Mouse (Mus musculus) liver (tissue): ENCODE results near the gene Gm28047.
A peak's percentile ranks its signal among the peaks of the same experiment; 100 is the strongest.

Experiments
- DNase-seq: peaks from one replicate; pipeline ENCODE4 v3.0.0-alpha.2; 2020; ENCODE audit warnings: mixed read lengths

The Gm28047 gene

DNA sequence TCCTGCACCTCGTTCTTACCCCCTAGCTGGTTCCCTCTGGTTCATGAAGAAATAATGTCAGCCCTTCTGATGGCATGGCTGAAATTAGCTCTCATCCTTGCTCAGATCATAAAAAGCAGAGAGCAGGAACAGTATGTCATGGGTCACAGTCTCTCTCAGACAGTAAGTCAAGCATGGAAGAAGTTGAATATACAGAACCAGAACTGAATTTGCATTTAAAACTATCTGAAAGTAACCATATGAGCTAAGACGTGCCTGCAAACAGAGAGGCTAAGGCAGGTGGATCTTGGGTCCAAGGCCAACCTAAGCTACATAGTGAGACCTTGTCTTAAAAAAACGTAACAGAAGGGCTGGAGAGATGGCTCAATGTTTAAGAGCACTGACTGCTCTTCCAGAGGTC is 111.9 kb downstream of the Gm28047 start:
- DNase-seq: no peak

GRCm38 (mm10) chr15:102512471-102512870 is 112.4 kb downstream of the Gm28047 start:
- no peak for DNase-seq

DNA sequence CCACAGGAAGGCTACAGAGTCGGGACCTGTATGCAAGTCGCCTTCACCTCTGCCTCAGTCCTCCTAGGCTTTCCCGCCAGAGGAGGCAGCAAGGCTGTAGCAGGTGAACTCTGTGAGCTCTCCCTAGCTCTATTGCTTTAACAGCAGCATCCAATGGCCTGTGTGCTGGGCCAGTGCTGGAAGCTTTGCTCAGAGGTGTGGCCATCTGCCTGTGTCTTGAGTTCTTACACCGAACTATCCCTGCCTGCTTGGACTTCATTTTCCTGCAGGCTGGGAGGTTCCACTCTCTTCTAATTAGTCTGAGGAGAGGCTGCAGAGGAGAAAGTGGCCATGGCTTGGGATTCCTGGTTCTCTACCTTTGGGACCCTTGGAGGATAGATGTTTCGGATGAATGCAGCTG is 112.9 kb downstream of the Gm28047 start:
- no peak for DNase-seq

GRCm38 (mm10) chr15:102511285-102511833 is 113.5 kb downstream of the Gm28047 start:
- no peak for DNase-seq

- DNase-seq: peak; percentile 87
Observed at GRCm38 (mm10) chr15:102510590-102511284, 114.1 kb downstream of the Gm28047 start.

GRCm38 (mm10) chr15:102510110-102510509 is 114.8 kb downstream of the Gm28047 start:
- DNase-seq: no peak

- DNase-seq: no peak
Observed at GRCm38 (mm10) chr15:102508336-102508735, 116.5 kb downstream of the Gm28047 start.

DNA sequence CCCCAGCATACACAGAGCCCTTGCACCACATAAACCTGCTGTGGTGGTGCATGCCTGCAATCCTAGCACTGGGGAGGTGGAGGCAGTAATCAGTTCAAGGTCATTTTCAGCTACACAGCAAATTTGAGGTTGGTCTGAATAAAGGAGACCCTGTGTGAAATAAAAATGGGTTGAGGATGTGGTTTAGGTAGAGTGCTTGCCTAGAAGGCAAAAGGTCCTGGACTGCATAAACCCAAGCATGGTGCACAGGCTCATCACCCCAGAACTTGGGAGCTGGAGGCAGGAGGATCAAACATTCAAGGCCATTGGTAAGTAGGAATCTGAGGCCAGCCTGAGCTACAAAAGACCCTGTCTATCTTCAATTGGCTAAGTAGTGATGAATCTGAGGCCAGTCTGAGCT is 117.3 kb downstream of the Gm28047 start:
- DNase-seq: no peak

DNA sequence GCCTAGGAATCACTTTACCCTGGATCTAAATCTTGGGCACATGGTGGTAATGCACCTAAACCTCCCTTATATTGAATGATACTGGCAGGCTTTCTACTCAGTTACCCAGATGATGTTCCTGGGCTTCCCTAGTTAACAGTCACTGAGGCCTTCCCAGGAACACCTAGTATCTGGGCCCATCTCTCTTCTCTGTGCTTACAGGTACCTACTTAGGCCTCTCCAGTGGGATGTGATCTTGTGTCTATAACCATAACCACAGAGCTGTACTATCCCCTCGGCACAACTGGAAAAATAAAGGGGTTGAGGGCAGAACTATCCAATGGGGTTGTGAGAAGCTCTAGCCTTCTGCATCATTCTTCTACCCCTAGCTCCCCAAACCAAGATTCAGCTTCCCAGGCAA is 118.0 kb downstream of the Gm28047 start:
- DNase-seq: no peak

GRCm38 (mm10) chr15:102506464-102506830 is 118.4 kb downstream of the Gm28047 start:
- DNase-seq: no peak

- DNase-seq: no peak
Observed at GRCm38 (mm10) chr15:102505770-102506463, 119.0 kb downstream of the Gm28047 start.

DNA sequence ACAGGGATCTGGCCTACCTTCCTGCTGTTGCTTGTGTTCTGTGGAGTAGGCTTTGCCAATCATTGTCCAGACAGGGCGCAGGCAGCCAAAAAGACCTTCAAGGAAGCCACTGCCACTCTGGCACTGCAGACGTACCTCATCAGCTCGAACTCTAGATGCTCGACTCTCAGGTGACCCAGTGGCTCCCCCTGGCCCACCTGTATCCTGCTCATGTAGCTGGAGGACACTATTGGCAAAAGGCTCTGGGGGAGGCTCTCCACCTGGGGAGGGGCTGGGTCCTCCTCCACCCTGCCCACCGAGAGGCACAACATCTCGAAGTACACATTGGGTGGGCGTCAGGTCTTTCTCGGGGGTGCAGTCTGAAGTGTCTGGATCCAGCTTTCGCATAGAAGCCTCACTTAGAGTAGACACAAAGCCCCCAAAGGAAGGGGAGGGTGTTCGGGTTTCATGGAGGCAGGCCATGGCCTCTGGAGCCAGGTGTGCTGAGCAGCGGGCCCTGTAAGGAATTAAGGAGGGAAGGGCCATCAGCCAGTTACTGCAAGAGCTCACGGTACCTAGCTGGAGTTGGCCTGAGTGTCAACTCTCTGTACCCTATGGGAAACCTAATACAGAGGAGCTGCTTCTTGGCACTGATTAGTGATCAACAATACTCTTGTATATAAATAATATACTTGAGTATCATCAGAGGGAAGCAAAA is 119.6 kb downstream of the Gm28047 start:
- DNase-seq: no peak

DNA sequence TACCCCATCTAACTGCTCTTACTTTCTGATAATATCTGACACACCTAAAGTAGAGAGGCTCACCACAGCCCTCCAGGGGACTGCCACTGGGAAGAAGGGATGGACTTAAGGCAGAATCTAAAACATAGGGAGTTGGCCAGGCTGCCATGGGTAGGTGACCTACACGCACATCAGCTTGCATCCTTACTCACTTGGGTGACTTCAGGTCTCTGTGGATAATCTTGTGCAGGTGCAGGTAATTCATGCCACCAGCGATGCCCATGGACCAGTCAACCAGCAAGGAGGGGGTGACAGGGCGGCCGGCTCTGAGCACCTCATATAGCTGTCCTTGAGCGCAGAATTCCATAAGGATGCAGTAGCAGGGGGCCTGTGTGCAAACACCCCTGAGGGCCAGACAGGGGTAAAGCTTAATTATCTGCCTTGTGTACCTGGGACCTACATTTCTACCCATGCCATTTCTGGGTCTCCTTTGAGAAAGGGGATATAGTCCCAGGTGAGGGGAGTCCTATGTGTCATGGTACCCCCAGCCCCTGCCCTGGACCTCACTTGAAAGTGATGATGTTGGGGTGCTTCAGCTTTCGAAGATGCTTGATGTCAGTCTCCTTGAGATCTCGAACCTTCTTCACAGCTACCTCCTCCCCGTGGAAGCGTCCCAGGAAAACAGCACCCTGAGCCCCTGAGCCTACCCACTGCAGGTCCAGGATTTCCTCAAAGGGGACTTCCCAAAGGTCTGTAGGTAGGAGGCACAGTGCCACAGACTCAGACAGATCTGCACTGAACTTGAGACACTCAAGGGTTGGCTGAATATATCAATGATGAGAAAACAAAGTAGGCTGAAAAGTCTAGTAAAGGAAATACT is 120.7 kb downstream of the Gm28047 start:
- DNase-seq: no peak

- DNase-seq: no peak
Observed at GRCm38 (mm10) chr15:102503447-102503846, 121.4 kb downstream of the Gm28047 start, which contains the start of gene Gm10337. Gm10337 (plus strand) TSS chr15:102503722.

GRCm38 (mm10) chr15:102502254-102502840 is 122.5 kb downstream of the Gm28047 start:
- no peak for DNase-seq

DNA sequence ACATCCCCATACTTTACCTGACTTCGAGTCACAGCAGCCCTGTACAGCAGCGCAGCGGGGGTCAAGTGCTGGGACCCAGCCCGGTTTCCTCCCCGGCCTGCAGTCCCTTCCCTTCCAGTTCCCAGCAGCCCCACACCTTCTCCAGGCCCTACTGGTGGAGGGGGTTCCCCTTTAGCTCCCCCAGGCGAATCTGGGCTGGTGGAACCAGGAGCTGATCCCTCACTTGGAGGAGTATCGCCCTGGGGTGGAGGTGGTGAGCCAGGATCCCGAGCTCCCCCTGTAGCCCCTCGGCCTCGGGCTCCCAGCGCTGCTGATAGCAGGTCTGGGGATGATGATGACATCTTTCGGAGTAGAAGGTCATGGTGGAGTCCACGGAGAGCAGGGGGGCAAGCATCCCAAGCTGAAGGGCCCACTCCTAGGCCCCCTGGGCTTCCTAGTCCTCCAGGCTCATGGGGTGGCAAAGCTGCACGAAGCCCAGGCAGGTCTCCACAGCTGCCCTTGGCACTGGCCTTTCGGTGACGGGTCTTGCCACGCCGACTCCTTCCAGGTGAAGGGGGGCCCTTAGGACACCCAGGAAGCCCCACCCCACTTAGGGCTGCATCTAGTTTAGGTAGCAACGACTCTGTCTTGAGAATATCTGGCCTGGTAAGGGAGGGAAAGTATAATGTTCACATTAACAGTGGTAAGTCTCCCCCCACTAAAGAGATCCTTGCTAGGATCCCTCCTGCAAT is 123.6 kb downstream of the Gm28047 start:
- DNase-seq: no peak

GRCm38 (mm10) chr15:102500479-102500878 is 124.4 kb downstream of the Gm28047 start:
- DNase-seq: no peak

DNA sequence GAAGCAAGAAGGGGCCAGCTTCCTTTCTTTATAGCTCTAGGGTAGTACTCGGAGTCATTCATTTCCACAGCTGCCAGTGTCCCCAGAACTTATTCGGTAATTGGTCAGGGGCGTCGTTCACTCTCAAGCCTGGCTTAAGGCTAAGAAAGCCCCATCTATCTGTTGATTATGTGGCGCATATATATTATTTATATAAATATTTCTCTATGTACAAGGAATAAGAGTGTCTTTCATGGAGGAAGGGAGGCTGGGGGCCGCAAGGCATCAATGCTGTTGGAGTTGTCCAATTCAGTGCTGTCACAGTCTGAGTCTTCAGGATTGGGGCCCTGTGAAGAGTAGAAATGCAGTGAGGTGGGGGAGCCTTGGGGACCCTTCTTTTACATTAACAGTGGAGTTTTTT is 125.0 kb downstream of the Gm28047 start:
- DNase-seq: no peak

DNA sequence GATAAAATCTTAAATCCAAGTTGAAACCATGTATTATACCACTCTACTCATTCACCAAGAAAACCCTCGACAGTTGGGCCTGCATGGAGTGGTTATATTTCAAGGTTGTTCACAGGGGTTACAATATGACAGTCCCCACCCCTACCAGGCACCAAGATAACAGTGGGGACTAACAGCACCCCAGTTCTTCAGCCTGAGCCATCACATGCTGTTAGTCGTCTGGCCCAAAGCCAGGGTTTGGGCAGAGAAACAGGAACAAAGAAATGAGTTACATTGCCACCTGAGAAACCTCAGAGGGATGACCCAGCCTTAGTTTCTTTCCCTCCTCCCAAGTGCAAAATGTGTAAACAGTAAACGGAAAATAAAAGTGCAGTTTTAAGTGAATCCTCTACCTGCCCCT is 125.5 kb downstream of the Gm28047 start:
- DNase-seq: no peak

DNA sequence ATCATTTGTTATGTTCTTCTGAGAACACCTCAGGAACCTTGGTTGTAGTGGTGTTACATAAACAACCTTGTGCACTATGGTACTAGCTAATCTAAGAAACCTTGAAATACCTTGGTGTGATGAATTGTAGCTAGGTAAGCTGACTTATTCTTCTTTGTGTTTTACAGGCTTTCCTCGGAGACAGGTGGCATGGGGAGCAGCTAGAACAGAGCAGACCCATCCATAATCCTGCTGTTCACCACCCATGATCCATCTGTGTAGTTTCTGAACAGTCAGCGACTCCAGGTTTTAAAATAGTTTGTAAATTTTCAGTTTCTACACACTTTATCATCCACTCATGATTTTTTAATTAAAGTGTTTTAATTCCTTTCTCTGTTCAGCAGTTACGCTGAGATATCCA is 126.5 kb downstream of the Gm28047 start:
- no peak for DNase-seq

GRCm38 (mm10) chr15:102487664-102488063 is 137.2 kb downstream of the Gm28047 start:
- DNase-seq: no peak

DNA sequence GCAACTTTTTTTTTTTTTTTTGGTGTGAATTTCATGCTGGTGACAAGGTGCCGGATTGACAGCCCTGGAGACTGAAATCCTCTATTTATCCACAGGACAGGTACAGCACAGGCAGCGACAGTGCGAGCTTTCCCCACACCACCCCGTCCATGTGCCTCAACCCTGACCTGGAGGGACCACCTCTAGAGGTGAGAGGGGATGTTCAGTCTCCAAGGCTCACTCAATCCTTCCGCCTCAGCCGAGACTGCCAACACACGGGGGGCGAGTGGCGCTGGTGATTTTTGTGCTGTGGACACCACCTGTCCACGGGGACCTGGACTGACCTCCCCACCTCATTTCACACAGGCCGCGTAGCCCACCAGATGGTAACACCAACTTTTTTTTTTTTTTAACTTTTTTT is 139.0 kb downstream of the Gm28047 start:
- DNase-seq: no peak
